Comparison of ENCODE assay signal across 8 mouse cellular contexts in the genomic region with DNA sequence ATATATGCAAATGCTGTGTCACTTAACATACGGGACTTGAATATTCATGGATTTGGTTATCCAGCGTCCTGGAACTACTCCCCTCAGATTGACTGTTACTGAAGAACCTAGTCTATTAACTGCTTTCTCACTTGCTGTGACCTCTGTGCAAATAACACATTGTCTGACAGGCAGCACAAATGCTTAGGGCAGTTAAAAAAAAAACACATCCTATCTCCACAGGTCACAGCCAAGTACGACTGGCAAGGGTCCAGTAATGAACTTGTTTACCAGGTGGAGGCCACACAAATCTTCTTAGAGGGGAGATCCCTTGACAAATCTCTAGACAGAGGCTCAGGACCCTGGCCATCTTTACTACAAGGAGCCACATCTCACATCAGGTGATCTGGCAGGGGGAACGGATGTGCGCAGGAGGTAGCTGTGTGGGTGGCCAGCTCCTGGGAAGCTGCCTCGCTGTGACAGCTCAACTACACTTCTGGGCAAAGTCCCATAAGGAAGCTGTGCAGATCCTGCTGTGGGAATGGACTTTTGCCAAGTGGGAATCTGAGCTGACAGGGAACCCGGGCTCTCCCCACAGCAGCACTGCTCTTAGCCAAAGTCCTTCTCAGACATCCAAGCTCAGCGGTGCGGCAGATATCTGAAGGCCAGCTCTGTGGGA.
A peak's percentile ranks its signal among the peaks of the same experiment; 100 is the strongest.
DNase-seq lines count a peak whose midpoint lies in the region; ATAC-seq lines count a peak whose summit lies in the region.

No protein-coding gene starts in this region.

- whole genome bisulfite sequencing in hindbrain, embryonic 14.5 days: 59% methylated on average over 9 of the region's 9 CpGs
- 78% methylated on average over 9 of the region's 9 CpGs for WGBS in hindbrain, embryonic 11.5 days
- whole genome bisulfite sequencing in heart, embryonic 12.5 days: 55% methylated on average over 9 of the region's 9 CpGs

- H3K9me3 ChIP-seq in hindbrain, embryonic 14.5 days (ENCODE audit: control insufficient read depth, low read length): no peaks in the 10 kb centered on the region
- no peaks in the 10 kb centered on the region for H3K9me3 ChIP-seq in hindbrain, embryonic 11.5 days (ENCODE audit: control insufficient read depth, low read length)
- H3K9me3 ChIP-seq in heart, embryonic 12.5 days (replicated peaks): peaks cover 4% of the 10 kb centered on the region; the same call in 1 of the 2 replicates

- H3K9ac ChIP-seq in hindbrain, embryonic 14.5 days: no peak overlapping the region
- H3K9ac ChIP-seq in hindbrain, embryonic 11.5 days (ENCODE audit: low read depth, low read length): no peak overlapping the region
- H3K9ac ChIP-seq in heart, embryonic 12.5 days: no peak overlapping the region

- H3K4me3 ChIP-seq in hindbrain, embryonic 14.5 days (replicated peaks; ENCODE audit: low read length): no peak overlapping the region
- no peak overlapping the region for H3K4me3 ChIP-seq in hindbrain, embryonic 11.5 days (ENCODE audit: low read depth, low read length)
- no peak overlapping the region for H3K4me3 ChIP-seq in heart, embryonic 12.5 days

- no peak overlapping the region for H3K27ac ChIP-seq in hindbrain, embryonic 14.5 days
- no peak overlapping the region for H3K27ac ChIP-seq in hindbrain, embryonic 11.5 days (ENCODE audit: low read depth, low read length)
- H3K27ac ChIP-seq in heart, embryonic 12.5 days (ENCODE audit: poor library complexity, severe bottlenecking): peak overlapping the region; percentile 24; the same call in 1 of the 2 replicates

- no peak; the same call in 1 of the 2 replicates for ATAC-seq in hindbrain, embryonic 14.5 days (ENCODE audit: low FRiP score)
- no peak for ATAC-seq in hindbrain, embryonic 11.5 days (ENCODE audit: low FRiP score)
- ATAC-seq in heart, embryonic 12.5 days (ENCODE audit: insufficient number of reproducible peaks, low FRiP score): peak; percentile 67
- no peak for ATAC-seq in erythroid progenitor cell, adult 5-6 weeks (replicated peaks; ENCODE audit: low FRiP score, poor library complexity, severe bottlenecking)

- no peak overlapping the region for H3K4me2 ChIP-seq in hindbrain, embryonic 14.5 days (replicated peaks)
- H3K4me2 ChIP-seq in hindbrain, embryonic 11.5 days (replicated peaks; ENCODE audit: low read depth, low read length): no peak overlapping the region
- no peak overlapping the region for H3K4me2 ChIP-seq in heart, embryonic 12.5 days

- DNase-seq in hindbrain, embryonic 14.5 days (ENCODE audit: low spot score): peak; percentile 53
- no peak for DNase-seq in hindbrain, embryonic 11.5 days (ENCODE audit: low spot score)
- peak; percentile 46 to 52 for DNase-seq in adrenal gland, postnatal 36 days
- peak; percentile 84 to 92 for DNase-seq in kidney, postnatal 25 days
- peak; percentile 9 for DNase-seq in ovary, postnatal 14 days (ENCODE audit: low spot score)
- DNase-seq in c-Kit-positive CD71-positive TER-119-positive erythroid progenitor cells, embryonic 14.5 days (ENCODE audit: low spot score): no peak

- H3K4me1 ChIP-seq in hindbrain, embryonic 14.5 days (replicated peaks; ENCODE audit: control insufficient read depth, insufficient read depth, low read length): no peaks in the 10 kb centered on the region
- H3K4me1 ChIP-seq in hindbrain, embryonic 11.5 days (replicated peaks; ENCODE audit: control insufficient read depth, insufficient read depth, low read length): no peaks in the 10 kb centered on the region
- no peaks in the 10 kb centered on the region for H3K4me1 ChIP-seq in heart, embryonic 12.5 days (replicated peaks)

- no peaks in the 10 kb centered on the region for H3K36me3 ChIP-seq in hindbrain, embryonic 14.5 days (replicated peaks; ENCODE audit: control insufficient read depth, insufficient read depth)
- H3K36me3 ChIP-seq in hindbrain, embryonic 11.5 days (ENCODE audit: control insufficient read depth, insufficient read depth, low read length): no peaks in the 10 kb centered on the region
- H3K36me3 ChIP-seq in heart, embryonic 12.5 days: no peaks in the 10 kb centered on the region

- no peaks in the 10 kb centered on the region for H3K27me3 ChIP-seq in hindbrain, embryonic 14.5 days (ENCODE audit: control insufficient read depth, insufficient read depth, low read length)
- H3K27me3 ChIP-seq in hindbrain, embryonic 11.5 days (ENCODE audit: control insufficient read depth, insufficient read depth, low read length): no peaks in the 10 kb centered on the region
- H3K27me3 ChIP-seq in heart, embryonic 12.5 days (replicated peaks): 0 out of 2 replicates have a peak, but pooled peaks cover 3% of the 10 kb centered on the region

Comparison
In these comparisons a context has a peak if more than half of its experiments do, and no peak if none do; other contexts are left out.
1. DNase-seq: peak in hindbrain, embryonic 14.5 days (single experiment), adrenal gland, postnatal 36 days (2 of 2), kidney, postnatal 25 days (2 of 2) and ovary, postnatal 14 days (single experiment); none in hindbrain, embryonic 11.5 days (single experiment) and c-Kit-positive CD71-positive TER-119-positive erythroid progenitor cells, embryonic 14.5 days (single experiment).